Mouse (Mus musculus) spleen, postnatal 14 days (tissue): Measurements from ENCODE around the gene Nrap.
A peak's percentile ranks its signal among the peaks of the same experiment; 100 is the strongest.
"Not testable (repeated sequence)": the region's sequence is repeated elsewhere in the genome, so short reads cannot be mapped to it uniquely, and the experiment has no call there.

Source experiments
- DNase-seq, 2 experiments: peaks; one replicate each; pipeline ENCODE4 v3.0.0; 2021 to 2022; ENCODE audit warnings: low spot score in 2 of 2

Gene Nrap

GRCm38 (mm10) chr19:56389879-56390278 lies at the start of gene Nrap:
Nrap (minus strand) TSS chr19:56390037.
- no peak for DNase-seq

GRCm38 (mm10) chr19:56439072-56439434 lies 49.2 kb upstream of the Nrap start:
- DNase-seq, result no peak

- DNase-seq, result no peak
Observed at GRCm38 (mm10) chr19:56438357-56439071, 48.7 kb upstream of the Nrap start.

- DNase-seq, result no peak
Observed at GRCm38 (mm10) chr19:56436380-56436779, 46.5 kb upstream of the Nrap start.

GRCm38 (mm10) chr19:56433581-56433980 lies 43.7 kb upstream of the Nrap start:
- no peak for DNase-seq

- DNase-seq, result no peak
Observed at GRCm38 (mm10) chr19:56432706-56433105, 42.9 kb upstream of the Nrap start.

GRCm38 (mm10) chr19:56430369-56430768 lies 40.5 kb upstream of the Nrap start:
- DNase-seq, result no peak

GRCm38 (mm10) chr19:56425492-56425891 lies 35.7 kb upstream of the Nrap start:
- DNase-seq, result no peak

- no peak for DNase-seq
Observed at GRCm38 (mm10) chr19:56424606-56425395, 35.0 kb upstream of the Nrap start.

GRCm38 (mm10) chr19:56423370-56423769 lies 33.5 kb upstream of the Nrap start:
- DNase-seq, result no peak

- DNase-seq, result peak; percentile 50 to 65
Observed at GRCm38 (mm10) chr19:56422476-56423338, 32.9 kb upstream of the Nrap start.

- no peak for DNase-seq
Observed at GRCm38 (mm10) chr19:56420345-56420744, 30.5 kb upstream of the Nrap start.

GRCm38 (mm10) chr19:56419452-56419851 lies 29.6 kb upstream of the Nrap start:
- DNase-seq, result no peak

GRCm38 (mm10) chr19:56418404-56418803 lies 28.6 kb upstream of the Nrap start:
- DNase-seq, result no peak

- not testable (repeated sequence) for DNase-seq
Observed at GRCm38 (mm10) chr19:56409884-56410283, 20.0 kb upstream of the Nrap start.

GRCm38 (mm10) chr19:56406581-56406980 lies 16.7 kb upstream of the Nrap start:
- no peak for DNase-seq

- DNase-seq, result no peak
Observed at GRCm38 (mm10) chr19:56405824-56406223, 16.0 kb upstream of the Nrap start.

- DNase-seq, result no peak
Observed at GRCm38 (mm10) chr19:56401864-56402263, 12.0 kb upstream of the Nrap start.

- peak; percentile 81 to 86 for DNase-seq
Observed at GRCm38 (mm10) chr19:56400200-56400599, 10.4 kb upstream of the Nrap start.

GRCm38 (mm10) chr19:56398528-56398795 lies 8.6 kb upstream of the Nrap start:
- DNase-seq, result no peak

GRCm38 (mm10) chr19:56397663-56398527 lies 8.1 kb upstream of the Nrap start:
- DNase-seq, result no peak
